Mouse (Mus musculus) lung, postnatal 4 days (tissue): Measurements from ENCODE around the gene Dhx40.
"Not testable (repeated sequence)": the region's sequence is repeated elsewhere in the genome, so short reads cannot be mapped to it uniquely, and the experiment has no call there.

ENCODE experiments used
- DNase-seq, 2 experiments: peaks; one replicate each; pipeline ENCODE4 v3.0.0; 2021

The Dhx40 gene

DNA sequence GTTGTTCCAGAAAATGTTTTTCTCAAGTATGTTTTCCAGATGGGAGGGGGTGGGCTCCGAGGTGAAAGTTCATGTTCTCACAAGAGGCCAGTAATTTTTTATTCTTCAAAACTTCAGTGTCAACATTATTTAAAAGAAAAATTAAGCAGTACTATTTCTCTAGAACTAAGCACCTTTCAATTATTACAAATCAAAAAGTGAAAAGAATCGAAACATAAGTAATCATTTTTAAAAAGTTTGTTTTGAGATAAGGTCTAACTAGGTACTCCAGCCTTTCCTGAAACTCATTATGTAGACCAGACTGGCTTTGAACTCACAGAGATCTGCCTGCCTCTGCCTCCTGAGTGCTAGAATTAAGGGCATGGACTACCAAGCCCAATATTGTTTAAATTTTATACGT is 8.7 kb upstream of the Dhx40 start:
- DNase-seq = not testable (repeated sequence)

DNA sequence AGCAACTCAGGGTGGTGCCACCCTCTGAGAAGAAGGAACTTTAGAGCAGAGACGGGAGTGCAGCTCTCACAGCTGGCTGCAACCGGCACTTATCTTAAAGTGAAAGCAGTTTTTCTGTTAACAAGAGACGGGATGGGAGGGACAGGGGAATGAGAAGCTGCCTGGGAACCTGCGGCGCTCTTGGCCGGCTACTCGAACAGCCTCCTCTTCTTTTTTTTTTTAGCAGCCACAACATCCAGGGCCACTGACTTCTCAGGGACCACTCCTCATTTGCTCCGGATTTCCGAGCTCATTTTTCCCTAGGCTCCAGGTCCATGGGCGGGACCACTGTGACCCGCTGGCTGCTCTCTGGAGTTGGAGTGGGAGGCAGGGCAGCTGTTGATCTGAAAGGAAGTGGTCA is 6.9 kb upstream of the Dhx40 start:
- not testable (repeated sequence) for DNase-seq

GRCm38 (mm10) chr11:86813256-86813655 is 5.7 kb upstream of the Dhx40 start:
- DNase-seq = not testable (repeated sequence)

- DNase-seq = no peak
These were observed 3.7 kb upstream of the Dhx40 start for GRCm38 (mm10) chr11:86811326-86811630.

- DNase-seq = no peak
These were observed 3.2 kb upstream of the Dhx40 start for GRCm38 (mm10) chr11:86810572-86811325.

DNA sequence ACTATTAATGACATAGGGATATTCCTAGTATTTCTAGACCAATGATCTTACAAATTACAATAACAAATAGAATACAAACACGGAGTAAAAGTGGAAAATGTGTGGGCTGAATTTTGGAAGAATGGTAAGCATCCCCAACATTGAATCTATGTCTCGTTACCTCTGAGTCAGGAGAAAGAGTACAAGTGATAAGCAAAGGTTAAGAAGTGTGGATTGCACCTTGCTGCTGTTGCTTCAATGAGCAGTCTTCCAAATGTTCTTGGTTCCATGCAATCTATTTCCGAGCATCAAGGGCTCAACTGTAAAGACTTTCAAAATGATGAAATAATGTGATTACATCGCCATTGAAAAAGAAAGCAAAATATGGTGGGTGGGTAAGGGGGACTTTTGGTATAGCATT is 2.3 kb upstream of the Dhx40 start:
- DNase-seq = no peak

DNA sequence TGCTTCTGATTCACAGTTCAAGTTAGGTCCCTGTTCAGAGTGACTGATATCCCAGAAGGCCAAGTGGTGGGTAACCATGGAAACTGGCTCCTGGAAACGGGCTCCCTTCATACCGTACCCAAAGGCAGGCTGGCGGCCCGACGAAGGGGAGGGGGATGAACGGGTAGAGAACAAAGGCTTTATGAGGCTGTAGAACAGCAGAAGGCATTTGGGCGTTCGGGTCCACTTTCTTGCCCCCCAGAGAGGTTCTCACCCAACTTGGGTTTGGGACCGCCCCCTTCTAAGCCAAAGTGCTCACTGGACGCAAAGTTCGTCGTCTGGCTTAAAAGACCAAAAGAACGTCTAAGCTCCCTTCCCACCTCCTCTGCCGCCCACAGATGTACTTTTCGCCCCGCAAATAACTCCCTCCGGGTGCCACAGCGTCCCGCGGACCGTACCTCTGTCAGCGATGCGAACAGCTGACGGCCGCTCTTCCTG is 507 bp downstream of the Dhx40 start:
- DNase-seq = peak; percentile 43 to 51

DNA sequence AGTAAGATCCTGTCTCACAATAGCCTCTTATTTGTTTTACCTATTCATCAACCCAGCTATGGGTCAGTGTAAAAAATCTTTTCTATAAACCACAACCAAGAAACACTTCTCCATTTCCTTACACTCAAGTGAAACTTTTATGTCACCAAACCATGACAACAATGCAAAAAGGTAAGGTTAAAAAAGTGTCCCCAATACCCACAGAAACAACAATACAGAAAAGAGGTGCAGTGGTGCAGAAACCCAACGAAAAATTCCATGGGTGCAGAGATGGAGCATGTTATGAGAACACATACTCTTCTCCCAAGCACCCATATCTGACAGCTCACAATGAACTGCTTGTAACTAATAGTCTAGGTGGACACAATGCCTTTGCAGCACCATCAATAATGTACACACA is 13.4 kb downstream of the Dhx40 start:
- no peak for DNase-seq

- DNase-seq = not testable (repeated sequence)
These were observed 20.1 kb downstream of the Dhx40 start for GRCm38 (mm10) chr11:86787436-86787835.

- no peak for DNase-seq
These were observed 21.8 kb downstream of the Dhx40 start for GRCm38 (mm10) chr11:86785767-86786166.

DNA sequence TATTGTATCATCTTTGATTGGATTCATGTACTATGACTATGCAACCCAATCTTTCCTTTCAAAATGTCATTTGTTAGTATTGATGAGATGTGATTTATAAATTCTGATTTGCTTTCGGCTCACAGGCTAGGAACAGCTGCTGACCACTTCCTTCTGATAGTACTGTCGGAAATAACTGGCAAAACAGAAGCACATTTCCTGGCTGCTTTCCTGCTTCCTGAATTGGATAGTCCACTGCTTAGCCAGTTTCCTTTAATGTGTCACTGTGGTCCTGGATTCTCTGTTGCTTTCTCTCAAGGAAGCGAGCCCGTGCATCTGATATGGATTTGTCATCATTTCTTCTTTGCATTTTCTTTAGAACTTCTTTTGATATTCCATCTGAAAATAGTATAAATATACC is 37.7 kb downstream of the Dhx40 start:
- DNase-seq = no peak

DNA sequence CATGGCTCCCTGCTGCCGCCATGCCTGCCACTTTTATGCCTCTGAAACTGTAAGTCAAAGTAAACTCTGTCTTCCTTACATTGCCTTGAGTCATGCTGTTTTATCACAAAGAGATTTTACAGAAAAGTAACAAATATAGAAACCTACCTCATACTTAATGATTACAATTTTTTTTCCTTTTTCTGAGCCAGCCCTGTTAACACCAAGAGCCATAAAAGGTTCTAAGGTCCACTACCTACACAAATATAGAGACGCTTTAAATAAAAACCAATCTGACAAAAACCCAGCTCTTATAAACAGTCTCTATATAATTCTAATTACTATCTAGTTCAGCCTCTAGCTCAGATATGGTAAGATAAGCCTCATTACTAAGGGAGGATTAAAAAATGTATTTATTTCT is 43.0 kb downstream of the Dhx40 start:
- no peak for DNase-seq

DNA sequence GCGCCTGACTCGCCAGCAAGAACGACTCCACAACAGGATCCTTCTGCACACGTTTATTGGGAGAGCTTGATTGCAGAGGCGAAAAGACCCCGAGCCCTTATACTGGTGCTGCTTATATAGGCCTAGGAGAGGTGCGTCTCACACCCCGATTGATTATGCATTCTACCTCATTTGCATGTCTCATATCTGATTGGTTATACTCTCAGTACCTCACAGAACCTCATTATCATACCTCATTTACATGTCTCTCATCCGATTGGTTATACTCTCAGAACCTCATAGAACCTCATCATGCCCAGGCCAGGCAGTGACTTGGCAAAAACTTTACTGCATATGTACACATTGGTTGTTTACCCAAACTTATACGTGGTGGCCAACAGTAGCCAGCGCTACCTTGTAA is 44.4 kb downstream of the Dhx40 start:
- not testable (repeated sequence) for DNase-seq

DNA sequence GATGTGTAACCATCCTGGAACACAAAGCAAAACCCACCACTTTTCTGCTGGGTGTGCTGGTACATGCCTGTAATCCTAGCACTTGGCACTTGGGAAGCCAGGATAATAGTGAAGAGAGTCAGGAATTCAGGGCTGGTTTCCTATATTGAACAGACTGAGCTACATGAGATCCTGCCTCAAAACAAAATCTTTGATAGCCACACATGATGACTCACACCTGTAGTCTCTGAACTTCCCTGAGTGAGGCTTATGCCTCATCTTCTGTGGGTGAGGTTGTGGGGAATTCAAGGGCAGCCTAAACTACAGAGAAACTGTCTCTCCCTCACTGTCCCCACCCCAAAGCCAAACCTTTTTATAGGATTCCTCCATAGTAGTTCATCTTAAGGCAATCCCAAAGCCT is 47.2 kb downstream of the Dhx40 start:
- no peak for DNase-seq

DNA sequence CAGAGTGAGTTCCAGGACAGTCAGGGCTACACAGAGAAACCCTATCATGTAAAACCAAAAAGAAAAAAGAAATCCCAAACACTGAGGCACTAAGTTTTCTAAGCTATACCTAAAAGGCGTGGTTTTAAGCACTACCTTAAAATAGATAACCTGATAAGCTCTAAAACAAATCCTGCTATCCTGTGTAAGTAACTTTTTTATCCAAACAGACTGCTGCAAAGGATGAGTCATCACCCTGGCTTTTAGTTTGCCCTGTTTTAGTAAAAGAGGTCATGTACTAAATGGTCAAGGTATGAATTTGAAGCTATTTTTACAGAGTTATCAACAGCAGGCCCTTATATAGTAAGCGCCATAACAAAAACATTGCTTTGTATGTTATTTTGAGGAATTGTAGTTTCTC is 47.7 kb downstream of the Dhx40 start:
- no peak for DNase-seq

GRCm38 (mm10) chr11:86759226-86759625 is 48.3 kb downstream of the Dhx40 start:
- no peak for DNase-seq

- DNase-seq = no peak
These were observed 49.0 kb downstream of the Dhx40 start for GRCm38 (mm10) chr11:86758559-86758958.

DNA sequence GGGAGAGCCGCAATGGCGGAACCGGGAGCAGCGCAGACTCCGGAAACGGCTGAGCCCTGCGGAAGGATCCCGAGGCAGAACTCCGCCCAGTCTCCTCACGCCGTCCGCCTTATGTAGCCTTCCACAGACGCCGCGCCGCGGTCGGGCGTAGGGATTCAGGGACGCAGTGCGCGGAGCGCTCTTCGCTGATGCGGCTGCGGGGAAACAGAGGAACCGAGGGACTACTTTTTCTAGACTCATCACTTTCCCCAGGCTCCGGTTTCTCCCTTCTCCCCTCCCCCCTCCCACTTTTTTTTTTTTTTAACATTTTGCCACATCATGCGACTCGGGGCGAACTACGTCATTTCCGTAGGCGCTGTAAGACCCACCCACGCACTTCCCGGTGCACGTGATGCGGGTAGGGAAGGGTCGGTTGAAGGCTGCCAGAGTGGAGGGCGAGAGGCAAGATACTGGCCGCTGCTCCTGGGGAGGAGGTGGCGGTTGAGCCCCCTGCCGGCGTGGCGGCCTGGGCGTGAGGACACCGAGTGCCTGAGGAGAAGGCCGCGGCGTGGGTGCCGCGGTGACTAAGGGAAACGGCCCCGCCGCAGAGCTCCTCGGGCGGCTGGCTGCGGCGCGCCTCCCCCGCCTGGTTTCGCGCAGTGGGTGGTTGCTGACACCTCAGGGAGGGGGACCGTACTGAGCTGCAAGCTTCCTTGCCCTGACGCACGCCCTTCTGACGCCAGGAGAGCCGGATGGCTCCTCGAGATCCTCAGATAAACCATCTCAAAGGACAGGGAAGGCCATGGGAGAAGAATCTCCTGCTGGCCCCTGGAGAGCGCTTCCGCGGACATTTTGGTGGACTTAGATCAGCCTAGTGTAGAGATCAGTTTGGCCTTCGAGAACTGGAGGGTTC is 49.8 kb downstream of the Dhx40 start, which contains the start of gene Cltc:
Gene Cltc (minus strand): TSS at position 86 of the 892 bp plus-strand sequence.
- peak; percentile 97 to 99 for DNase-seq

- DNase-seq = no peak
These were observed 50.4 kb downstream of the Dhx40 start for GRCm38 (mm10) chr11:86757142-86757479.

DNA sequence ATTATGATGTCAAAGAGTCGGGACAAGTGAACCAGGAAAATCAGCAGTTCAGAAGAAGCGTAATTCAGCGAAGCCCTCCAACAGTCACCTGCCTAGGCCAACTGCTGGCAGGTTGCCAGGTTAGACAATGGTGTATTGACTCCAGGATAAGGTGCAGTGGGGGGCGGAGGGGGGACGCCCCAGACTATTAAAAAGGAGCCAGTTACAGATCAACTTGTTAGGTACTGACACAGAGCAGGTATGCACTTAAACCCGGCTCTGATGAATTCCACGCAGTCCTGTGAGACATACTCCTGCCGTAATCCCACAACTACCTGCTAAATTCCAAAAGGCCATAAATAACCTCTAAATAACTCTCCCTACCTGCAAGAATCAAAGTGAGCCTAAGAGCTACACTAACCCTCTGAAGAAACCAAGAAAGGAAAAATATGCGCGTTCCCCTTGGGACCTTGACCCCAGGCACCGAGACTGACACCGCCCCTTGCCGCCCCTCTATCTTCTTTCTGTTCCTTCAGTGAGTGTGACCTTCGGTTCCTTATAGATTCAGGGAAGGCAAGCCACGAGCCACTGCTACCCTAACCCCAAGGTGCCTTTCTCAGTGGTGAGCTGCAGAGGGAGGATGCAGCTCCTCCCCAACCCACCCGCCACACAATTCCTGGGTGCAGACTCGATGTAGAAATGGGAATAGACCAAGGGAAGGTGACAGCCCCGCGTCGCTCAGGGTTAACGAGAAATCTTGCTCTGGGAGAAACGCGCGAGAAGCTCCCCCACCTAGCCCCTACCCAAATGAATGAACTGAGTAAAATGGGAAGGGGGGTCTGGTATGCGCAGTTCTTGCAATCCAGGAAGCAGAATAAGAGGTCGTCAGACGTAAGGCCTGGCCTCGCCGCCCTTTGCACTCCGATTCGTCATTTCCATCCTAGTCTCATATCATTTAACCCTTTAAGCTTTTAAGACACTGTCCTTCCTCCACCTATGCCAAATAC is 51.1 kb downstream of the Dhx40 start:
- peak; percentile 29 to 36 for DNase-seq

DNA sequence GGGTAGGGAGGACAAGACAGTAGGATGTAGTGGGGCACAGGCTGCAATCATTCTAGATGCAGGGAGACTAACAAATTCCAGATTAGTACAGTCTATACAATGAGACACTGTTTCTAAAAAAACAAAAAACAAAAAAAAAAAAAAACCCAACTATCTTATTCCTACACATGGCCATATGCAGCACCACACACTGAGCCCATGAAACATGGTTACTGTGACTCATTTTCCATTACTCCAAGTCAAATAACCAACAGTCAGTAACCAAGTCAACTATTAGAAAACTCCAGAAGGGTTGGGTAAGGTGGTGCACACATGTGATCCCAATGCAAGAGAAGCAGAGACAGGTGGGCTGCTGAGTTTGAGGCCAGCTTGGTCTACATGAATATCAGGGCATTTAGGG is 55.1 kb downstream of the Dhx40 start:
- no peak for DNase-seq

DNA sequence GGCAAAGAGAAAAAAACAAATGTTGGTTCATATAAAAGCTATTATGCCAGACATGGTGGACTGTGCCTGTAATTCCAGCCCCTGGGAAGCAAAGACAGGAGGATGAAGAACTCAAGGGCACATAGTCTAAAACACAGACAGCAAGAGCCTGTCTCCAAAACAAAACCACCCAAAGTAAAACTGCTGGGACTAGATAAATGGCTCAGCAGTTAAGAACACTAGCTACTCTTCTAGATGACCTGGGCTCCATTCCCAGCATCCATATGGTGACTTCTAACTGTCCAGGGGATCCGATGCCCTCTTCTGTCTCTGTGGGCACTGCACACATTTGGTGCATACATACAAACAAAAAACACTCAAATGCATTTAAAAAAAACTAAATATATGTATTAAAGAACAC is 56.5 kb downstream of the Dhx40 start:
- no peak for DNase-seq
